Mouse (Mus musculus) limb, embryonic 14.5 days (tissue): Measurements from ENCODE around the gene Myl6b. TPM values are rescaled to one million over a fixed set of nuclear protein-coding genes. Genes with fewer than 3 reads are reported as not detected.
A peak's percentile ranks its signal among the peaks of the same experiment; 100 is the strongest.

Experiments
- ATAC-seq: fragments of 200-750 bp; cut with Nextera tagmentation; 2 replicates; pipeline ENCODE4 v1.8.0; 2017; ENCODE audit warnings: low read depth, moderate number of reproducible peaks, moderate TSS enrichment; ENCODE audit not compliant: low FRiP score
- DNase-seq: peaks from one replicate; pipeline ENCODE4 v3.0.0-alpha.2; 2015; ENCODE audit warnings: low spot score
- H3K27ac ChIP-seq: fragments of 300-500 bp; sonication (generic); replicated peaks from 2 replicates; pipeline ENCODE4 v1.5.1; 2014; ENCODE audit warnings: low read depth, mild to moderate bottlenecking, low read length, moderate library complexity, mixed read lengths
- H3K27me3 ChIP-seq: fragments of 300-500 bp; sonication (generic); 2 replicates; pipeline ENCODE4 v1.6.1; 2014; ENCODE audit warnings: low read length, mixed read lengths; ENCODE audit not compliant: control insufficient read depth, insufficient read depth
- H3K36me3 ChIP-seq: fragments of 300-500 bp; sonication (generic); 2 replicates; pipeline ENCODE4 v1.6.1; 2014; ENCODE audit warnings: mild to moderate bottlenecking, low read length, moderate library complexity, mixed read lengths; ENCODE audit not compliant: control insufficient read depth, insufficient read depth
- H3K4me1 ChIP-seq: fragments of 300-500 bp; sonication (generic); 2 replicates; pipeline ENCODE4 v1.6.1; 2014; ENCODE audit warnings: antibody characterized with exemption, low read length, mixed read lengths; ENCODE audit not compliant: control insufficient read depth, insufficient read depth
- H3K4me2 ChIP-seq: fragments of 300-500 bp; sonication (generic); replicated peaks from 2 replicates; pipeline ENCODE4 v1.6.1; 2014; ENCODE audit warnings: low read depth, mild to moderate bottlenecking, low read length, moderate library complexity; ENCODE audit not compliant: severe bottlenecking
- H3K4me3 ChIP-seq: fragments of 300-500 bp; sonication (generic); replicated peaks from 2 replicates; pipeline ENCODE4 v1.5.1; 2014; ENCODE audit warnings: low read length
- H3K9ac ChIP-seq: fragments of 300-500 bp; sonication (generic); 2 replicates; pipeline ENCODE4 v1.6.1; 2014; ENCODE audit warnings: mild to moderate bottlenecking, low read depth, low read length, moderate library complexity; ENCODE audit not compliant: severe bottlenecking
- H3K9me3 ChIP-seq: fragments of 300-500 bp; sonication (generic); 2 replicates; pipeline ENCODE4 v1.6.1; 2016; ENCODE audit warnings: low read length; ENCODE audit not compliant: control insufficient read depth
- POLR2A ChIP-seq: fragments of 200-500 bp; IDR thresholded peaks from 2 replicates; pipeline ENCODE4 v1.8.0; 2012; ENCODE audit warnings: inconsistent platforms, mild to moderate bottlenecking, moderate library complexity, borderline replicate concordance; ENCODE audit not compliant: insufficient read depth, insufficient read length; ENCODE audit errors: extremely low read depth
- whole genome bisulfite sequencing: fragments of 180-500 bp; shearing (Covaris S2); extraction: QIAGEN DNeasy Blood & Tissue Kit; methylation state at CpG from one replicate; pipeline ENCODE4 v1.1.7; 2014; 5-methylcytosine and 5-hydroxymethylcytosine counted together
- polyA plus RNA-seq, 2 experiments: library from polyadenylated mRNA; depleted of rRNA in 1 of 2; stranded (reverse) in 1 of 2; unstranded in 1 of 2; fragments of >200 nt; fragmentation: Nextera tagmentation in 1 of 2; extraction: Ambion mirVana in 1 of 2; gene quantifications; 2 replicates each; pipeline versions ENCODE4 v1.2.1 to v1.2.3; 2012 to 2014

Gene Myl6b
- polyA plus RNA-seq, 2 experiments, result 6.6 to 56.7 TPM

- Histone ChIP-seq H3K36me3 (peaks cover 40% of the 10 kb centered on the region), H3K4me2 (no peak overlapping the region), H3K27me3 (no peaks in the 10 kb centered on the region), H3K27ac (no peak overlapping the region), H3K9me3 (no peaks in the 10 kb centered on the region), H3K9ac (no peak overlapping the region), H3K4me1 (peaks cover 6% of the 10 kb centered on the region; the same call in 1 of the 2 replicates), H3K4me3 (no peak overlapping the region)
- no peak for ATAC-seq
- DNase-seq, result no peak
- TF ChIP-seq POLR2A, result no peak
- 93% methylated on average over 37 of the region's 37 CpGs for WGBS
Observed at GRCm38 (mm10) chr10:128544674-128545569, 46.4 kb upstream of the Myl6b start.

- Histone ChIP-seq H3K9me3 (no peaks in the 10 kb centered on the region), H3K36me3 (peaks cover 40% of the 10 kb centered on the region), H3K4me1 (peaks cover 6% of the 10 kb centered on the region; the same call in 1 of the 2 replicates), H3K9ac (no peak overlapping the region), H3K4me3 (no peak overlapping the region), H3K4me2 (no peak overlapping the region), H3K27ac (no peak overlapping the region), H3K27me3 (no peaks in the 10 kb centered on the region)
- ATAC-seq (no peak), DNase-seq (no peak)
- TF ChIP-seq POLR2A, result no peak
- 95% methylated on average over 15 of the region's 15 CpGs for WGBS
Observed at GRCm38 (mm10) chr10:128544151-128544657, 45.7 kb upstream of the Myl6b start.

- DNase-seq (no peak), ATAC-seq (no peak)
- Histone ChIP-seq H3K9me3 (no peaks in the 10 kb centered on the region), H3K36me3 (peaks cover 40% of the 10 kb centered on the region), H3K27ac (no peak overlapping the region), H3K4me2 (no peak overlapping the region), H3K4me1 (peaks cover 6% of the 10 kb centered on the region; the same call in 1 of the 2 replicates), H3K9ac (no peak overlapping the region), H3K27me3 (no peaks in the 10 kb centered on the region), H3K4me3 (no peak overlapping the region)
- WGBS, result 78% methylated on average over 2 of the region's 2 CpGs
- no peak for TF ChIP-seq POLR2A
Observed at GRCm38 (mm10) chr10:128543100-128543499, 44.6 kb upstream of the Myl6b start.

GRCm38 (mm10) chr10:128538340-128538870 is 39.9 kb upstream of the Myl6b start:
- no peaks in the 10 kb centered on the region for H3K27me3 ChIP-seq
- no peak overlapping the region for H3K4me2 ChIP-seq
- no peak for TF ChIP-seq POLR2A
- H3K9ac ChIP-seq, result no peak overlapping the region
- no peak overlapping the region for H3K27ac ChIP-seq
- no peak overlapping the region for H3K4me3 ChIP-seq
- ATAC-seq (no peak), DNase-seq (no peak)
- 93% methylated on average over 1 of the region's 1 CpGs for WGBS
- peaks cover 18% of the 10 kb centered on the region for H3K36me3 ChIP-seq
- no peaks in the 10 kb centered on the region for H3K9me3 ChIP-seq
- 0 out of 2 replicates have a peak, but pooled peaks cover 3% of the 10 kb centered on the region for H3K4me1 ChIP-seq

GRCm38 (mm10) chr10:128536266-128536940 is 37.9 kb upstream of the Myl6b start:
- Histone ChIP-seq H3K27me3 (no peaks in the 10 kb centered on the region), H3K4me1 (0 out of 2 replicates have a peak, but pooled peaks cover 3% of the 10 kb centered on the region), H3K27ac (peak overlapping the region; percentile 71), H3K4me3 (peak overlapping the region; percentile 16), H3K36me3 (peaks cover 6% of the 10 kb centered on the region; the same call in 1 of the 2 replicates), H3K9ac (peak overlapping the region; percentile 13; the same call in 1 of the 2 replicates), H3K4me2 (peak overlapping the region; percentile 31), H3K9me3 (no peaks in the 10 kb centered on the region)
- ATAC-seq, result peak; percentile 92
- TF ChIP-seq POLR2A, result no peak
- DNase-seq, result peak; percentile 90
- 15% methylated on average over 18 of the region's 18 CpGs for WGBS
